Mouse (Mus musculus) megakaryocyte, adult 5-6 weeks (primary cell): ENCODE results near the gene Hoxd4. TPM values are rescaled to one million over a fixed set of nuclear protein-coding genes. Genes with fewer than 3 reads are reported as not detected.

ENCODE experiments used
- ATAC-seq: 2 replicates; pipeline ENCODE4 v1.8.0; 2016; ENCODE audit warnings: mild to moderate bottlenecking, inconsistent platforms; ENCODE audit not compliant: poor library complexity, severe bottlenecking
- total RNA-seq, 2 experiments: library from RNA; stranded (forward) in 1 of 2; stranded (reverse) in 1 of 2; fragments of 153-499, 151-499 nt in 1 of 2; fragments of 221-1000, 200-1000 nt in 1 of 2; gene quantifications; 2 replicates each; pipeline versions ENCODE4 v1.2.3 to v1.2.4; 2015 to 2017

The Hoxd4 gene
- total RNA-seq, 2 experiments from 2014 or later = not detected

GRCm38 (mm10) chr2:74691995-74692807 is 19.5 kb upstream of the Hoxd4 start:
- ATAC-seq = no peak

DNA sequence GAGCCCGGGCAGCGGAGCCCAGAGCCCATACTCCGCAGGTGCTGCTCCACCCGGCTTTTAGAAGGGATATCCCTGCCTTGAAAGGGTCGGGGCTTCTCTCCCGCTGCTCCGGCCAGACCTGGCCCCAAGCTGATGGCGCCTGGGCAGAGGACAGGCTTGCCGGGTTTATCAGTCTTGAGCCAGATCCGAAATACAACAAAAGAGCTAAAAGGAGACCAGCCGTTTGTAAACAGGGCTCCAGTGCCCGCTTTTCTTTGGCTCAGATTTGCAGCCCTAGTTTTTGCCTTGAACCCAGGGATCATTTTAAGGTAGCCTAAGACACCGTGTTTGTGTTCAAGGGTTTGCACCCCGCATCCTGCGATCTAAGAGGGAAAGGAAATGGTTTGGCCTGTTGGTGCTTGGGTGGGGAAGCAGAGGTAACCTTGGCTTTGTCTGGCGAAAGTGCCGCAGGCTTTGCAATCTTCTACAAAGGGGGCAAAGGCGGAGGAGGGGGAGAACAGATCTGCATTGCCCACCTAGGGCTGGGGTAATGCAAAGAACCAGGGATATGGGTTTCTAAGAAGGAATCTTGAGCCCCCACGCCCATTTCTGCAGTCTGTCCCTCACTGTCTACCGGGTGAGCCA is 18.8 kb upstream of the Hoxd4 start:
- no peak for ATAC-seq

DNA sequence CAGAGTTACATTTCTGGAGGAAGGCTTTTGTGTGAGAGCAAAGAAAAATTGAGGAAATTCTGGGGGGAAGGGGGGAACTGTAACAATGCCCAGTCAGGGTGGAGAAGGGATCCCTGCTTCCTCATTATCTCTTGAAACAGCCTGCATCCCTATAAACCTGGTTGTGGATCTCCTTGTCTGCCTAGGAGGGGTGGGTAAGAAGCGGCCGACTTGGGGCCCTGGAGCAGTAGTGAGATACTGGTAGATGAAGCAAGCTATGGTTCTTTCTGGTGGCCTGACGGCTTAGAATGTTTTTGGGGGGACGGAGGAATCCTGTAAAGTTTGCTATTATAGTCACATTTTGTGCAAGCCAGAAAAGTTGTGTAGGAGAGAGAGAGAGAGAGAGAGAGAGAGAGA is 18.3 kb upstream of the Hoxd4 start:
- ATAC-seq = no peak

GRCm38 (mm10) chr2:74694066-74694465 is 17.7 kb upstream of the Hoxd4 start:
- no peak for ATAC-seq

GRCm38 (mm10) chr2:74695383-74695782 is 16.3 kb upstream of the Hoxd4 start:
- ATAC-seq = no peak

GRCm38 (mm10) chr2:74695813-74696430 is 15.8 kb upstream of the Hoxd4 start:
- no peak for ATAC-seq

DNA sequence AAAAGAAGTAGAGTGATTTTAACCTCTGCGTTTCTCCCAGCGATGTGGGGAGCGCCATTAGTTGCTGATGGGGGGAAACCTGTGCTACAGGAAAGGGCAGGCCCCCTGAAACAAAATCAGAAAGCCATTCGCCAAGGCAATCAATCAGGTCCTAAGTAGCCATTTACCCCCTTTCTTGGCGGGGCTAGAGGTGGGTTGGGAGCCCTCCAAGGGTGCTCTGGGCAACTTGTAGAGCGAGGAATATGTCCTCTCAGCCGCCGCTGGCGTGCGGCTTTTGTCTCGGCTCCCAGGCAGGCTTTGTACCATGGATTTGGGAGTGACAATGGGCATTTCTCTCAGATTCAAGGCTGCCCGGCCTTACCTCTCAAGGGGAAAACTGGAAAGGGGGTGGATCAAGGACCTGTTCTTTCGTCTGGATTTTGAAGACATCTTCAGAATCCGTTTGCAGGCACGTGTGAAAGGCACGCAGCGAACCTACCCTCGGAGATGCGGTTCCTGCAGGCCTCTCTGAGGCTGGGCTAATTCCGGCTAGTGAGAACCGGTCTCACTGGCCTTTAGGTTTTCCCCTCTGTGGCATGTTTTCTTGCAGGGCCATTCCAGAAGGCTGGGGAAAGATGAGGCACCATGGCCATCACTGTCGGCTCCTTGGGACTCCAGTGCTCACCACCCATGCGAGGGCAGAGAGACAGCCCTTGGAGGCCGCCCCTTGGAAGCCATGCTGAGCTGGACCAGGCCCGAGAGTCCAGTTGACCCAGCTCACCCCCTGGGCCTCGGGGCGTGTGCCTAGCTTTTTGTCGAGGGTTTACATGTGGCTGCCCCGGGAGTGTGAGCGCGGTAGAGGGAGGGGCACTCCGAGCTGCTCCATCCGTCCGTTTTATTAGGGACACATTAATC is 15.0 kb upstream of the Hoxd4 start:
- no peak for ATAC-seq

DNA sequence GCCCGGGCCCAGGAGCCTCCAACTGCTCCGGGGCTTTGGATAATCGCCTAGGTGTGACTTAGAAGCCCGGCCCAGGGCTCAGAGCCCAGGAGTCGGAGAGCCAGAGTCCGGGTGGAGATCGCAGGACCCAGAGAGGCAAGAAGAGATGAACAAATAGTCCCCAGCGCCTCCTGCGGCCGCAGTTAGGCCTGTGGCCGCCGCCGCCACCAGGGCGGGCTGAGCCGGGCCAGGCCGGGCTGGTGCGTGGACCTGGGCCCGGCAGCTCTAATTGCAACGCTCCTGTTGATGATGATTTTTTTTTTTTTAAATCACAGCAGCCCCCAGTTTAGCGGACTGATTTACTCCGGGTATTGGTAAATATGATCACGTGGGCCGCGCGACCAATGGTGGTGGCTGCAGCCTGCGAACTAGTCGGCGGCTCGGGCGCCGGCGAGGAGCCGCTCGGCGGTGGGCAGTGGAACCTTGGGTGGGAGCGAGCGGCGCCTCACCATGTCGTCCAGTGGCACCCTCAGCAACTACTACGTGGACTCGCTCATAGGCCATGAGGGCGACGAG is 14.1 kb upstream of the Hoxd4 start, which contains the start of gene Hoxd9:
TSS of gene Hoxd9 (plus strand) at position 161 of the 555 bp plus-strand sequence.
- ATAC-seq = no peak

DNA sequence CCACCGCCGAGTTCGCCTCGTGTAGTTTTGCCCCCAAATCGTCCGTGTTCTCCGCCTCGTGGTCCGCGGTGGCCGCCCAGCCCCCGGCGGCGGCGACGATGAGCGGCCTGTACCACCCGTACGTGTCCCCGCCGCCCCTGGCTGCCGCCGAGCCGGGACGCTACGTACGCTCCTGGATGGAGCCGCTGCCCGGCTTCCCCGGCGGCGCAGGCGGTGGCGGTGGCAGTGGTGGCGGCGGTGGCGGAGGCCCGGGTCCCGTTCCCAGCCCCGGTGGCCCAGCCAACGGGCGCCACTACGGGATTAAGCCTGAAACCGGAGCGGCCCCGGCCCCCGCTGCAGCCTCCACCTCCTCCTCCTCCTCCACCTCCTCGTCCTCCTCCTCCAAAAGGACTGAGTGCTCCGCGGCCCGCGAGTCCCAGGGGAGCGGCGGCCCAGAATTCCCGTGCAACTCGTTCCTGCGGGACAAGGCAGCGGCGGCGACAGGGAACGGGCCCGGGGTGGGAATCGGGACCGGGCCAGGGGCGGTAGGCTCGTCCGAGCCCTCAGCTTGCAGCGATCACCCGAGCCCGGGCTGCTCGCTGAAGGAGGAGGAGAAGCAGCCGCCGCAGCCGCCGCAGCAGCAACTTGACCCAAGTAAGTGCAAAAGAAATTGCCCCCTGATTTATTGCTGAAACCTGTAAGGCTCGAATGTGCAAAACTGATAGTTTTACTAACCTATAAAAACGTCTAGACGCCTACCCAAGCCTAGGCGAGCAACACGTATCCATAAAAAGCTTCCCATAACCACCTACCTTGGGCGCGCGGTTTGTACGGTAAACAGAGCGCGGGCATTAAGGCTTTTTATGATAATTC is 13.3 kb upstream of the Hoxd4 start:
- no peak for ATAC-seq

GRCm38 (mm10) chr2:74699053-74699430 is 12.7 kb upstream of the Hoxd4 start:
- no peak for ATAC-seq

DNA sequence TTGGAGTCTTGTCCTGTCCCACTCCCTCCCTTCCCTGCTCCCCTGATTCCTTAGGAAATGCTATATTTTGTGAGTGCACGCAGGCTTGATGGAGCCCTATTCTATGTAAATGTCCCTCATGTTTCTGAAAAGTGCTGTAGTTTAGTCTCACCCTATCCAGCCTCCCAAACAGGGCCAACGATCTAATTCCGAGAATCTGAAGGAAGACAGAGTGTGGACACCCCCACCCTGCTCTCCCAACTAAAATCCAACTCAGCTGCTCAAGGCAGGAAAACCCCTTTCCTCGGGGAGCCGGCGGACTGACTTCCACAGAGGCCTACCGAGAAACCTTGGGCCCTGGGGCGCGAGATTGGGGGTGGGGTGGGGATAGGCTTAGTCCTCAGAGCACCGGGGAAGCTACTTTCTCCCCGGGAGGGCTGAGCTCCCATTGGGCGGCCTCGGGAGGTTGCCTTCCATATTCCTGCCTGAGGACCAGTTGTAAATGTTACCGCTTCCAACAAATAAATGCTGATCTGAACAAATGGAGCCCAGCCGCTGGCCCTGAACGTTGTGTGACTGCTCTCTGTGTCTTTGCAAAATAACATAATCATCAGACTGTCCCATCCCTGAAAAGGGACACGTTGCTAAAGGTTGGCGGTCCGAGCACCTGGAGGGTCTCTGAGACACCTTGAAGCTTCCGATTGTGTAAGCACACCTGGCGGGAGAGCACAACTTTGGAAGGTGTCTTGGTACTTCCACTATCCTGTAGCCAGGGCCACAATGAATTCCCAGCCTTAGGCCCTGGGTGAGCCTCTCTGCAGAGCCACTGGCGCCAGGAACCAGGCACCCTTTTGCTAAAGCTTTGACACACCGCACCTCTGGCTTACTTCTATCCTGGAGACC is 11.8 kb upstream of the Hoxd4 start:
- no peak for ATAC-seq

- ATAC-seq = no peak
These were observed 11.1 kb upstream of the Hoxd4 start for GRCm38 (mm10) chr2:74700546-74701112.

DNA sequence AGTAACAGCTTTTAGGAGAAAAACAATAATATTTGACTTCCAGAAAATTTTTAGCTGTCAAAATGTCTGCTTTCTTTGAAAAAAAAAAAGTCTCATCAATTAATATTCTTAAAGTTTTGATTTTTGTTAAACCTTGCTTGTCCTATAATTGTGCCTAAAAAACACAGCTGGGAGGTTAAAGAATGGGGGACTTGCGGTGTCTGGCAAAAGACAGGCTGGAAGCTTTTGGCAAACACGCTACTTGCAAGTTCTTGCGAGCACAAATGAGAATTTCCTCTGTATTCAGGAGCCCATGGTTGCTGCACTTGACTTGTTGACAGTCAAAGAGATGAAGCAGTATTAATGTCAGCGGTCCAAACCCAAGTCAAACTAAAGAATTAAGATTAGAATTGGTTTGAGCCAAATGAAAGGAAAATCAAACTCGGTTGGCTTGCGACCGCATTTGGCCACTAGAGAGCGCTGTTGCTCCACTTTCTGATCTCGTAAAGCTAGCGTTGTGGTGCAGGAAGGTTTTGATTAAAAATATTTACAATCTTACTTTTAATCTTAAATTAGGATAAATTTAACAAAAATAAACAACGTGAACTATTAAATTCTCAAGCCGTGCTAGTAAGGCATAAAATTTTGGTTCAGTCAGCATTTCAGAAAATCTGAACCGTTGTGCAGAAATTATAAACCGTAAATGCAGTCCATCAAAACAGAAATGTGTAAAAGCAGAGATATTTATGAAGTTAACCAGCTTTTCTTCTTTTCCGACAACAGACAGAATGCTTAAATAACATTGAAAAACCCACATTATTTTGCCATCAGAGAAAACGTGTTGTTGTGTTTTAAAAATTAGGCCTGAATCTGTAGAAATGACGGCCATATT is 9.5 kb upstream of the Hoxd4 start:
- no peak for ATAC-seq

- ATAC-seq = no peak
These were observed 8.9 kb upstream of the Hoxd4 start for GRCm38 (mm10) chr2:74702820-74703219.

- no peak for ATAC-seq
These were observed 8.4 kb upstream of the Hoxd4 start for GRCm38 (mm10) chr2:74703317-74703716.

DNA sequence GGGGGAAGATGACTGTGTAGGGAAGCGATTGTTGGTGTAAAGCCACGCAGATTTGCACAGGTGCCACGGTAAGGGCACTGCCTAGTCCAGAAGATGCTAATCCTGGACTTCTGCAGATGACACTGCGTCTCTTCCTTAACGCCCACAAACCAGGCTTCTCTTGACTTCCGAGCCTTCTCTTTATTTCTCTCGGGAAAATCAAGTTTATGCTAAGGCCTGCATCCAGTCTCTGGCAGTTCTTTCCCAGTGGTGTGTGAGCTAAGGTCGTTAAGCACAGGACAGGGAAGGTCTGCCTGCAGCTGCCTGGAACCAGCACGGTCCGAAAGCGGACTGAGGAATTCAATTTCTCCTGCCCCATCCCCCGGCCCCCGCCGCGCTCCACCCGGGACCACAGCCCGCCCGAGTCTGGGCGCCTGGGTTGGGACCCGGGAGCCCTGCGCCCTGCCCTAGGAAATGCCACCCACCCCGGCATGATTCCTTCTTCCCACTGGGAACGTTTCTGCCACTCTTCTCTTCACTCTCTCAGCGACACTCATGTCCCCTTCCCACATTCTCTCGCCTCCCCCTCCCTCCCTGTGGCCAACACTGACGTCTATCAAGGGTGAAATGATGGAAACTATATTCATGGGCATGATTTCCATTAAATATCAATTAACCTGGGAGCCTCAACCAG is 7.9 kb upstream of the Hoxd4 start:
- no peak for ATAC-seq
